Mouse (Mus musculus) embryonic fibroblast, embryonic 13.5 days (primary cell): ENCODE measurements around the gene Tff2. TPM values are rescaled to one million over a fixed set of nuclear protein-coding genes. Genes with fewer than 3 reads are reported as not detected.

ENCODE experiments used
- H3K27ac ChIP-seq: 2 replicates; pipeline ENCODE4 v1.5.1; 2012; ENCODE audit warnings: low read length, control low read depth, inconsistent platforms; ENCODE audit not compliant: insufficient read depth
- H3K4me1 ChIP-seq: 2 replicates; pipeline ENCODE4 v1.6.1; 2011; ENCODE audit warnings: low read length; ENCODE audit not compliant: control insufficient read depth, insufficient read depth
- H3K4me3 ChIP-seq: 2 replicates; pipeline ENCODE4 v1.5.1; 2011; ENCODE audit warnings: mild to moderate bottlenecking, control low read depth, low read length; ENCODE audit not compliant: insufficient read depth
- CTCF ChIP-seq: IDR thresholded peaks from 2 replicates; pipeline ENCODE4 v1.5.1; 2011; ENCODE audit warnings: mild to moderate bottlenecking, control low read depth, low read length, moderate library complexity, borderline replicate concordance; ENCODE audit not compliant: insufficient read depth
- POLR2A ChIP-seq: IDR thresholded peaks from 2 replicates; pipeline ENCODE4 v1.6.1; 2011; ENCODE audit warnings: low read depth, mild to moderate bottlenecking, control low read depth, low read length, moderate library complexity
- polyA plus RNA-seq: library from polyadenylated mRNA; stranded (reverse); fragments of >200 nt; gene quantifications from 2 replicates; pipeline ENCODE4 v1.2.4, GENCODE M21; 2011; ENCODE audit warnings: low read depth; ENCODE audit not compliant: missing spikeins, insufficient read length

The Tff2 gene
- polyA plus RNA-seq, 1 experiment: not detected

GRCm38 (mm10) chr17:31121975-31122374, 22.1 kb downstream of the Tff2 start:
- no peaks in the 10 kb centered on the region for H3K4me1 ChIP-seq
- peak; percentile 77 for TF ChIP-seq CTCF
- no peak for TF ChIP-seq POLR2A
- no peak overlapping the region for H3K27ac ChIP-seq
- H3K4me3 ChIP-seq: no peak overlapping the region

GRCm38 (mm10) chr17:31119429-31119828, 24.7 kb downstream of the Tff2 start:
- no peaks in the 10 kb centered on the region for H3K4me1 ChIP-seq
- no peak overlapping the region for H3K27ac ChIP-seq
- no peak for TF ChIP-seq POLR2A
- peak; percentile 94 for TF ChIP-seq CTCF
- no peak overlapping the region for H3K4me3 ChIP-seq

- H3K4me3 ChIP-seq: no peak overlapping the region
- TF ChIP-seq POLR2A (no peak), CTCF (no peak)
- H3K27ac ChIP-seq: no peak overlapping the region
- no peaks in the 10 kb centered on the region for H3K4me1 ChIP-seq
These were observed 26.1 kb downstream of the Tff2 start for GRCm38 (mm10) chr17:31117946-31118345.

GRCm38 (mm10) chr17:31116063-31116462, 28.0 kb downstream of the Tff2 start:
- no peak overlapping the region for H3K27ac ChIP-seq
- H3K4me3 ChIP-seq: no peak overlapping the region
- no peaks in the 10 kb centered on the region for H3K4me1 ChIP-seq
- TF ChIP-seq POLR2A (no peak), CTCF (no peak)

GRCm38 (mm10) chr17:31113191-31113856, 30.8 kb downstream of the Tff2 start:
- no peak overlapping the region for H3K4me3 ChIP-seq
- H3K27ac ChIP-seq: no peak overlapping the region
- no peaks in the 10 kb centered on the region for H3K4me1 ChIP-seq
- TF ChIP-seq CTCF (no peak), POLR2A (no peak)

GRCm38 (mm10) chr17:31108388-31108787, 35.7 kb downstream of the Tff2 start:
- TF ChIP-seq CTCF: no peak
- TF ChIP-seq POLR2A: no peak
- H3K4me3 ChIP-seq: no peak overlapping the region
- H3K4me1 ChIP-seq: no peaks in the 10 kb centered on the region
- no peak overlapping the region for H3K27ac ChIP-seq

- no peak overlapping the region for H3K4me3 ChIP-seq
- no peaks in the 10 kb centered on the region for H3K4me1 ChIP-seq
- no peak for TF ChIP-seq POLR2A
- TF ChIP-seq CTCF: no peak
- no peak overlapping the region for H3K27ac ChIP-seq
These were observed 40.3 kb downstream of the Tff2 start for GRCm38 (mm10) chr17:31103823-31104222.

- no peak for TF ChIP-seq POLR2A
- TF ChIP-seq CTCF: no peak
- H3K27ac ChIP-seq: no peak overlapping the region
- H3K4me3 ChIP-seq: no peak overlapping the region
- H3K4me1 ChIP-seq: no peaks in the 10 kb centered on the region
These were observed 41.0 kb downstream of the Tff2 start for GRCm38 (mm10) chr17:31103007-31103570.

- TF ChIP-seq POLR2A (no peak), CTCF (no peak)
- Histone ChIP-seq H3K27ac (no peak overlapping the region), H3K4me3 (no peak overlapping the region), H3K4me1 (no peaks in the 10 kb centered on the region)
These were observed 45.3 kb downstream of the Tff2 start for GRCm38 (mm10) chr17:31098788-31099187.

GRCm38 (mm10) chr17:31096893-31097292, 47.2 kb downstream of the Tff2 start:
- Histone ChIP-seq H3K4me3 (no peak overlapping the region), H3K27ac (no peak overlapping the region), H3K4me1 (no peaks in the 10 kb centered on the region)
- TF ChIP-seq CTCF (no peak), POLR2A (no peak)

GRCm38 (mm10) chr17:31095570-31095969, 48.5 kb downstream of the Tff2 start:
- Histone ChIP-seq H3K4me1 (no peaks in the 10 kb centered on the region), H3K4me3 (no peak overlapping the region), H3K27ac (no peak overlapping the region)
- no peak for TF ChIP-seq POLR2A
- no peak for TF ChIP-seq CTCF
